ENCODE assay signal across 15 mouse cellular contexts in the genomic region with DNA sequence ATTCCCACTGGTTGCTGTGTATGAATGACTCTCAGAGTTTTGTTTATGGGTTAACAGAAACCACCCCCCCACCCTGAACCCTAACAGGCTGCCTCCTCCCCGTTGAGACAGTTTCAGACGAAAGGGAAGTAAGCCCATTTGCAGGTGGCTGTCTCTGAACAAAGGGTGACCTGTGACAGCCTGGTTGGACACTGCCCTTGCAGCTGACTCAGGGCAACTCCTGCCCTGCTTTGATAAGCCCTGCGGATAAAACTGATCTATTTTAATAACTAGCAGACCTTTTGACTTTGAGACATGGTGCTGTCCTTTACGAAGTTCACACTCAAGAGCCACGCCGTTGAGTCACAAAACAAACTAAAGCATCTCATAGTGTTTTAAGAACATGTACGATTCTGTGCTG. TPM values are rescaled to one million over a fixed set of nuclear protein-coding genes. Genes with fewer than 3 reads are reported as not detected.
DNase-seq lines count a peak whose midpoint lies in the region; ATAC-seq lines count a peak whose summit lies in the region.
"Had no signal": no experiment of that assay in that cellular context is flagged by ENCODE, and none has a peak within 500 bp of the region (broad histone marks: within the 10 kb centered on the region; RNA-seq: fewer than 3 reads in every experiment).

No protein-coding gene starts in this region.

- 0 out of 2 replicates have a peak, but pooled peaks cover 6% of the 10 kb centered on the region for H3K27me3 ChIP-seq in kidney, embryonic 15.5 days
- no peaks in the 10 kb centered on the region for H3K27me3 ChIP-seq in heart, embryonic 16.5 days (ENCODE audit: control insufficient read depth, insufficient read depth, low read length)
- H3K27me3 ChIP-seq in forebrain, embryonic 14.5 days (replicated peaks; ENCODE audit: control insufficient read depth, insufficient read depth, low read length), result no peaks in the 10 kb centered on the region

- DNase-seq in kidney, adult 8-10 months, result no peak
- DNase-seq in A20 (ENCODE audit: low read depth, low spot score), result peak; percentile 90
- no peak for DNase-seq in forebrain, embryonic 14.5 days (ENCODE audit: low spot score)
- no peak for DNase-seq in neural tube, embryonic 10.5 days (ENCODE audit: extremely low spot score, low spot score)
- DNase-seq: cerebellum, adult 18-20 months; forebrain, postnatal 0 days; gastrocnemius, postnatal 14 days; kidney, adult 18-20 months had no signal

- ATAC-seq in kidney, embryonic 15.5 days (replicated peaks; ENCODE audit: low FRiP score), result no peak
- peak; percentile 38; the same call in 1 of the 2 replicates for ATAC-seq in heart, embryonic 16.5 days (replicated peaks; ENCODE audit: extremely low read depth, insufficient read depth, low FRiP score)
- ATAC-seq in forebrain, embryonic 14.5 days, result no peak
- ATAC-seq: forebrain, postnatal 0 days had no signal

- no peak overlapping the region for H3K4me3 ChIP-seq in kidney, embryonic 15.5 days (replicated peaks)
- no peak overlapping the region; the same call in 1 of the 2 replicates for H3K4me3 ChIP-seq in brown adipose tissue, adult 24 weeks (ENCODE audit: insufficient read depth, low read depth, low read length)
- peak overlapping the region; percentile 91 for H3K4me3 ChIP-seq in heart, embryonic 16.5 days (ENCODE audit: low read length)
- H3K4me3 ChIP-seq in forebrain, embryonic 14.5 days (ENCODE audit: low read depth, low read length), result no peak overlapping the region
- H3K4me3 ChIP-seq: hindbrain, embryonic 12.5 days; limb, embryonic 12.5 days; midbrain, embryonic 12.5 days; neural tube, embryonic 12.5 days had no signal

- H3K9me3 ChIP-seq in kidney, embryonic 15.5 days (replicated peaks), result peaks cover 11% of the 10 kb centered on the region
- peaks cover 14% of the 10 kb centered on the region for H3K9me3 ChIP-seq in heart, embryonic 16.5 days (replicated peaks; ENCODE audit: control insufficient read depth, low read length)
- no peaks in the 10 kb centered on the region for H3K9me3 ChIP-seq in forebrain, embryonic 14.5 days (replicated peaks; ENCODE audit: control insufficient read depth, low read length)
- H3K9me3 ChIP-seq: neural tube, embryonic 12.5 days had no signal

- H3K4me2 ChIP-seq in kidney, embryonic 15.5 days, result peak overlapping the region; percentile 88
- H3K4me2 ChIP-seq in heart, embryonic 16.5 days (ENCODE audit: low read depth, low read length), result peak overlapping the region; percentile 74
- no peak overlapping the region for H3K4me2 ChIP-seq in forebrain, embryonic 14.5 days (ENCODE audit: low read length)
- H3K4me2 ChIP-seq: hindbrain, embryonic 12.5 days; limb, embryonic 12.5 days; midbrain, embryonic 12.5 days; neural tube, embryonic 12.5 days had no signal

- H3K9ac ChIP-seq in kidney, embryonic 15.5 days, result no peak overlapping the region
- H3K9ac ChIP-seq in heart, embryonic 16.5 days (ENCODE audit: low read length), result peak overlapping the region; percentile 94
- no peak overlapping the region for H3K9ac ChIP-seq in forebrain, embryonic 14.5 days (ENCODE audit: low read length)
- H3K9ac ChIP-seq: forebrain, postnatal 0 days; hindbrain, embryonic 12.5 days; limb, embryonic 12.5 days; midbrain, embryonic 12.5 days; neural tube, embryonic 12.5 days had no signal

- no peak overlapping the region for H3K27ac ChIP-seq in kidney, embryonic 15.5 days
- 0 out of 2 replicates have a peak overlapping the region, but pooled peaks have one; percentile 5 for H3K27ac ChIP-seq in brown adipose tissue, adult 24 weeks (replicated peaks; ENCODE audit: low read depth, low read length)
- peak overlapping the region; percentile 97 for H3K27ac ChIP-seq in heart, embryonic 16.5 days (ENCODE audit: low read length)
- no peak overlapping the region for H3K27ac ChIP-seq in forebrain, embryonic 14.5 days (ENCODE audit: low read depth, low read length)
- H3K27ac ChIP-seq: hindbrain, embryonic 12.5 days; limb, embryonic 12.5 days; midbrain, embryonic 12.5 days; neural tube, embryonic 12.5 days had no signal

- 54% methylated on average over 7 of the region's 7 CpGs for WGBS in kidney, embryonic 15.5 days
- 22% methylated on average over 7 of the region's 7 CpGs for WGBS in heart, embryonic 16.5 days
- WGBS in forebrain, embryonic 14.5 days, result 79% methylated on average over 7 of the region's 7 CpGs

- peaks cover 42% of the 10 kb centered on the region for H3K4me1 ChIP-seq in kidney, embryonic 15.5 days
- H3K4me1 ChIP-seq in brown adipose tissue, adult 24 weeks (ENCODE audit: control insufficient read depth, insufficient read depth, insufficient read length, low read length), result peaks cover 20% of the 10 kb centered on the region; the same call in 1 of the 2 replicates
- peaks cover 42% of the 10 kb centered on the region for H3K4me1 ChIP-seq in heart, embryonic 16.5 days (ENCODE audit: control insufficient read depth, insufficient read depth, low read length)
- no peaks in the 10 kb centered on the region for H3K4me1 ChIP-seq in forebrain, embryonic 14.5 days (ENCODE audit: control insufficient read depth, insufficient read depth, low read length)
- H3K4me1 ChIP-seq: neural tube, embryonic 12.5 days had no signal

- peaks cover 6% of the 10 kb centered on the region for H3K36me3 ChIP-seq in kidney, embryonic 15.5 days
- peaks cover 18% of the 10 kb centered on the region for H3K36me3 ChIP-seq in heart, embryonic 16.5 days (ENCODE audit: control insufficient read depth, insufficient read depth)
- no peaks in the 10 kb centered on the region for H3K36me3 ChIP-seq in forebrain, embryonic 14.5 days (ENCODE audit: control insufficient read depth, insufficient read depth, low read length)
- H3K36me3 ChIP-seq: hindbrain, embryonic 12.5 days; midbrain, embryonic 12.5 days; neural tube, embryonic 12.5 days had no signal

RNA-seq across cellular contexts. Expression of gene Myzap, which starts 2.4 kb away (rescaled TPM):
- 14.5 and 17.3 TPM in 2 replicates for polyA plus RNA-seq in kidney, embryonic 15.5 days (2015; fragmentation: Nextera tagmentation; extraction: Ambion mirVana)
- 2.0 TPM in 2 replicates for polyA plus RNA-seq in brown adipose tissue, adult 24 weeks (2012; ENCODE audit: insufficient read depth, insufficient read length, missing spikeins)
- 168 and 183 TPM in 2 replicates for polyA plus RNA-seq in heart, embryonic 16.5 days (2015; fragmentation: Nextera tagmentation; extraction: Ambion mirVana)
- 2.6 and 3.4 TPM in 2 replicates for polyA plus RNA-seq in forebrain, embryonic 14.5 days (2014; fragmentation: Nextera tagmentation; extraction: Ambion mirVana)

Comparison
In these comparisons a context has a peak if more than half of its experiments do, and no peak if none do; other contexts are left out.
1. H3K27ac ChIP-seq: peak in brown adipose tissue, adult 24 weeks (single experiment) and heart, embryonic 16.5 days (single experiment); none in kidney, embryonic 15.5 days (single experiment) and forebrain, embryonic 14.5 days (single experiment).